Mouse (Mus musculus) cerebellum, adult 18-20 months (tissue): ENCODE measurements around the gene Adgrf3.

ENCODE experiments used
- DNase-seq, 2 experiments: peaks; one replicate each; pipeline ENCODE4 v3.0.0; 2021

Adgrf3 gene

GRCm38 (mm10) chr5:30148133-30148920 is 57.2 kb downstream of the Adgrf3 start:
- no peak for DNase-seq

GRCm38 (mm10) chr5:30146526-30146925 is 59.0 kb downstream of the Adgrf3 start:
- DNase-seq: no peak
